Mouse (Mus musculus) frontal cortex, adult (tissue): ENCODE measurements at regions not wholly inside any gene's neighbourhood (a gene's known extent, or its start where the extent isn't known, plus 50 kb on each side); places are given as distances from the start of the nearest gene placed in this dataset.

Experiments used
- ATAC-seq: cut with Nextera tagmentation; 2 replicates; pipeline ENCODE4 v1.9.2; 2017; ENCODE audit warnings: mild to moderate bottlenecking, moderate library complexity, mixed read lengths; ENCODE audit not compliant: low TSS enrichment

DNA sequence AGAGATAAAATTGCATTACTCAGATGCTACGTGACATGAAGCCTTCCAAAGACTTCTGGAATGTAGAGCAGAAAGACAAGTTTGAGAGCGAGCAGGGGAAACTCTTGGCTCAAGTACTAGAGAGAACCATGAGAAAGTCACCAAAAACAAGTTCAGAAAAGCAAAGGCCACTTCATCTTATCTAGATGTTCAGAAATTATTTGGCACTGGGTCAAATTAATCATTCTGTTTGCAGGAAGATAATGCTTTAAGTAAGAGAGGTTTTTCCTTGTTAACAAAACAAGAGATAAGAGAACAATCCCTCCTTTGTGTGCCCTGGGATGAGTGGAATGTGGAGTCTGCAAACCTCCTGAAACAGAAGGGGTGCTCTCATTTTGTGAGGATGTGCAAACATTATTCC lies 565.6 kb upstream of the C030005K15Rik start:
- no peak for ATAC-seq

DNA sequence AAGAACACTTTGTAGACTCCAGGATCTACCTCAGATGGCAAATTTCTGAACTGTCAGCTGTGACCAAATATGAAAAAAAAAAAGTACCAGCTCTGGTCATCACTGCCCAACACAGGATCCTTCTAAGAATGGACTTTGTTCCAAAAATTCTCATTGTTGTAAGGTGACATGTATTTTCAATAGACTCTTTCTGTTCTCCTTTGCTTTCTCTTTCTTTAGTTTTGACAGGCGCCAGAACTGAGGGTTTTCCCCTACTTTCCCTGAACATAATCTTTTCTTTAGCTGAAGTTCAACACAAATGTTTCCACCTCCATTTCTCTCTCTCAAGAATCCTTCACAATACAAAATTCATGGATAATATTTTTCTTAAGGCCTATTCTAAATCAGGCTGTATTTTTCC lies 579.1 kb upstream of the C030005K15Rik start:
- no peak for ATAC-seq

DNA sequence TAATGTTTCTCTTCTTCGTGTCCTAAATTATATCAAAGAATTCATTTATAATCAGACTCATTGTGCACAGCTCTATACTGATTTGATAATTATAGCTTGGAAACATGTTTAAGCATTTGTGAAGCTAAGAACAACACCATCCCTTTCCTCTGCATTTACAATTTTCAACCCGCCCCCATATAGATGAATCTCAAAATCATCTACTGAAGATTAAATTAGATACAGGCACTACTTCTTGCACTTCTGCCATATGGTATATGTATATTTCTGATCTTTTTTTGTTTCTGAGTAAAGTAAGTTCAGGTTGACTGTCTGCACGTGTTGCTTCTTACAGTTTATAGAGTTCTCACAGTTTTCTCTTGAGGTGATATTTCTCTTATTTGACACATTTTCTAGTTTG lies 583.1 kb upstream of the C030005K15Rik start:
- ATAC-seq, result peak; percentile 93

DNA sequence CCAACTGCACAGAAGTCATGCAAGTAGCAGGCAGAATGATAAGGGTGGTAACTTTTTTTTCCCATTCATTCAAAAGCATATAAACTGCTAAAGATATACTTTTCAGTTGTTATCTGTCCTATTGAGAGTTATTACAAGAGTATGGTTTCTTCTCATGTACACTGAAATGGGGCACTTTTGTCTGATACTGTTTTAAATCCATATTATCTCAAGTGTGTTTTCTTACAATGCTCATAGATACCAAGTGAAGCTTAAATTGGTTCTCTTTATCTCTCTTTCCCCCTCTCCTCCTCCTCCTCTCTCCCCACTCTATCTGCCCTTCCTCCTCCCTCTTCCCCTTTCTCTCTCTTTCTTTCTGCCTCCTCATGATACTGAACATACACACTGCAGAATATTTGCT lies 584.8 kb upstream of the C030005K15Rik start:
- no peak for ATAC-seq

DNA sequence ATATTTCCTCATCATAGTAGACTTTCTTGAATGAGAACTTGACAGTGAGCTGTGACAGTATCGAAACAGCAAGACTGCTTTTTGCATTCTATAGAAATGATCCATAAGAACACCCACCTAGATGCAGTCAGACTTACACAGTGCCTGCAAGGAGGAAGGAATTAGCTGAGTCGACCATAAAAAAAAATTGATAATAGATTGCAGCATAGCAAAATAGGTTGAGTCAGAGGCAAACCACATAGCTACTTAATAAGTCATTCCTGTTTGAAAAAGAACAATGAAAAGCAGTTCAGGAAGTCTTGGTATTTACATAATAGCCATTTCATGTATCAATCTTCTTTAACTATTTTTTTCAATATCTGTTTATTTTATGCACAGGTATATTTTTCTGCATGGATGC lies 591.9 kb upstream of the C030005K15Rik start:
- no peak for ATAC-seq

DNA sequence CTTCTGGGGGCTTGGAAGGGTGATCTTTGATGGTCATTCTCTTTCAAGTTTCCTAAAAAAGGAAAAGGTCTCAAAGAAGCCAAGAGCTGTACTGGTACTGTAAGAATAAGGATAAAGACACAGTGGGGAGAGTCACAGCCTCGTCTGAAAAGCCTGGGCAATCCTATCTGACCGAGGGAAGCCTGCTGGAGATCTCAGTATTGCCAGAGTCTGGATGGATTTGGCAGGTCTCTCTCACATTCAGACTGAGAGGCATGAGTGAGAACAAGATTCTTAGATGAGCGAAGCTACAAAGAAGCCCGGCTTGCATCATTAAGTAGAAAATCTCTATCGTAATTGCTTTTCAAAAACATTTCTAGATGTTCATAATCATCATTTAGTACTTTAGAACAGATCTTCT lies 590.4 kb upstream of the Atp2b1 start:
- no peak for ATAC-seq

DNA sequence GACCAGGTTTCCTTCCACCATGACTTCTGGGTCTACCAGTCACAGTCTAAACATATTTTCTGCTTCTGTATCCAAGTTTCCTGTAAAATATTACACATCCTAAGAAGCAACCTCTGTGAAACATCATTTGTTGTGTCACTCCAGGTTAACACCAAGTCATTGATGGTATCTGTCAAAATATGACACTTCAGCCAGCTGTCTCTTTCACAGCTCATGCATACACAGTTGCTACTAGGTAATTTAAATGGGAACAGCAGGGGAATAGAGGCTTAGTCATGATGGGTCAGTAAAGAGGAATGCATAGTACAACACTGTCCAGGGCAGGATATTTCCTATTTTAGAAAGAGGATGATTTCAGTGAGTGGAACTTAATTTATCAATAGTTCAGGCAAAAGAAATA lies 589.6 kb upstream of the Atp2b1 start:
- ATAC-seq, result no peak

DNA sequence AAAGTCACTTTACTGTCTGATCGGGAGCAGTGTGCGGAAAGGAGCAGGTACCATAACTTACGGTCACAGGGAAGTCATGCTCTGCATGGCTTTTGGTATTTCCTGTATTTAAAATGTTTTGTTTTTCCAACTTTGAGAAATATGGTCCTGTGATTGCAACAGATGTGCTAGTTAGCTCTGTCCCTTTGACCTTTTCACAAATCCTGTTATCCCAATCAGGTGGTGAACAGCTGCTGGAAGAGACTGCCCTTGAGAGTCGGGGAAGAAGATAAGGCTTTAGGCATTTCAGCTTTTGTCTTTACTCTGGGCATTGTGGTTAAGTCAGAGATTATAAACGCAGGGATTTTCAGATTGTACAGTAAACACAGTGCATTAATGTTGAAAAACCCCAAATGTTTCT lies 588.5 kb upstream of the Atp2b1 start:
- ATAC-seq, result no peak

DNA sequence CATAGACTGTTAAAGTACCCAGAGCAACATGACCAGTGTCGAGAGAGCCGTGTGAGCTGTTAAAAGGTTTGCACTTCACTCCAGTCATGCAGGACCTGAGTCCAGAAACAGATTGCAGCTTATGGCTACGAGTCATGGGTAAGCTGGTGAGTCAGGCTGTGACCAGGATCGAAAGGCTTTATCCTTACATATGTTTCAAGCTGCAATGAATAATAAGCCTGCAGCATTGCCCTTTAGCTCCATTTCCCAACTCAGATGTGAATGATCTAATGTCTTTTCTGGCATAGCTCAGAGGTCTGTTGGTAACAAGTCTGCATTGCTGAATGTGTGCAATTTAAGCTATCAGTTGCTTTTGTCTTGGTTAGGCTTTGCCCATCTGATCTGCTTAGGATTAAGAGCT lies 581.5 kb upstream of the Atp2b1 start:
- no peak for ATAC-seq

DNA sequence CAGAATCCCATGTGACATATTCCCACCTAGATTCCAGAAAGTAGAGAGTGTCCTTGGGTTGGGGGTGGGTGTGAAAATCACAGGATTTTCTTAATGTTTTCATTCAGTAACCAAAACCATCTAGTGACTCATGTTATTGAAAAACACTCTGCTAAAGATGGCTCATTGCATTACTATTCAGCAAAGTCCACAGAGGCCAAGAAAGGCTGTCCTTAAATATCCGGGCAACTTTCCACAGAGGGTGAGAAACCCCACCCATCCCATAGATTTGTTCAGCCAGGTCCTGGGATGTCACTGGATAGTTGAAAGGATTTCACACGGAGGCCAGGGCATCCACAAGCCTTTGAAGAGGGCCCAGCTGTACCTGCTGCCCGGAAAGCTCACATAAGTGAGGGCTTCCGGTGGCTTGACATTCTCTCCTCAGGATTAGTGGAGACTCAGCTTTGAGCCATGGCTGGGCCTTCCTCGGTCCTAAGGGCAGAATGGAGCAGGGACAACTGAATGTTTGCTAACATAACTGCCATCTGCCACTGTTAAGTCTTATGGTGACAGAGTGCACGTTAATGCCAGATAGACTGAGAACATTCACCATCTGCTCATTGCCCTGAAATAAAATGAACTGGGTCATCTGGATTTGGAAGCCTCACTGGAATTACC lies 580.7 kb upstream of the Atp2b1 start:
- ATAC-seq, result no peak

DNA sequence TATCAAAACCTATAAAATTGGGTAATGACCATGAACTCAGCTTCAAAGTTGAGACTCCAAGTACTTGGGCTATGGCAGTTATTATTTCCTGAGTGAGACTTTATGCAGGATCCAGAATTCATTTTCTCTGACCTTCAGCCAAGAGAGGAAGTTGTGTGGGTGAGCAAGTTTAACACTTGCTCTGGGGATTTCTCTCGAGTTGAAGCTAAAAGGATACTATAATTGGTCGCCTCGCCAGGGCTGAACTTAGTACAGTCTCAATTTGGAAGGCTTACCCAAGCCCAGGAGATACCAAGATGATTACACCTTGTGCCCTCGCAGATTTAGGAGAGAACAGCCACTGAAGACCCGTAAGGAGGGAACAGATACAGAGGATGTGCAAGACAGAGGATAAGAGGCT lies 570.4 kb upstream of the Atp2b1 start:
- ATAC-seq, result peak; percentile 98

DNA sequence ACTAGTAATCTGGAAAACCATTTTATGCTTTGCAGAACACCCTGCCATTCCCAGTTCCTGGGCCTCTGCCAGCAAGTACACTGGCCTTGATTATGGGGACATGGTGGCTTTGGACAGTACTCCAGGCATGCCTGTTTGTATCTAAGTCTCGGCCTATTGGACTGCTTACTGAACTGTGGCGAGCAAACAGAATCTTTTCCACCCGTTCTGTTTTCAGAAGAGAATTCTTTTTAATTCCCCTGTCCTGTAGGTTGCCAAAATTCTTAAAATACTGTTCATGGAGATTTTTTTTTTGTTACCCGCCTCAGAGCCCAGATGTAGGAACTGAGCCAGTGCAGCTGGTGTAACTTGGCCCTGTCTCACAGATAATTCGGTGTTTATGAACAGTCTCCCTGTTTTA lies 564.7 kb upstream of the Atp2b1 start:
- ATAC-seq, result peak; percentile 92

DNA sequence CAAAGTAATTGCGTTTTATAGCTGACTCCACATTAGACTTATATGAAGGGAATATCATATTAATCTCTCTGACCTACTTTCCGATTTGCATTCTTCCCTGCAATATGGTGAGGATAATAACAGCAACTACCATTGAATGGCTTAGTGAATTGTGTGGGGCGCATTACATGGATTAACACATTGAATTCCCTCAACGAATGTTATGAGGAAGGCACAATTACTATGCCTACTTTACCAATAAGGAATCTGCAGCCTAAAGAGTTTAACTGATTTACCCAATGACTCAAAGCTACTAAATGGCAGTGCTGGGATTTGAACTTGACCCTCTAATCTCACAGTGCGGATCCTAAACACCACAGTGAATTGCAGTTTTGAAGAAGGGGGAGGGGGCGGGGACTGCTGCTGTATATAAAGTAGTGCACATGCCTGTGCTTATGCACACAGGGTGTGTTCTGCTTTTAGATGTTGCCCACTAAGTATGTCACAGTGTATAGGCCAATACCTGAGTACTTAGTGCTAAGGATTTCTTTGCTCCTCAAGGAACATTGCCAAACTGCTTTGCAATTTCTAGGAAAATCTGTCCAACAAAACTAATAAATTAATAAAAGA lies 563.8 kb upstream of the Atp2b1 start:
- ATAC-seq, result no peak

DNA sequence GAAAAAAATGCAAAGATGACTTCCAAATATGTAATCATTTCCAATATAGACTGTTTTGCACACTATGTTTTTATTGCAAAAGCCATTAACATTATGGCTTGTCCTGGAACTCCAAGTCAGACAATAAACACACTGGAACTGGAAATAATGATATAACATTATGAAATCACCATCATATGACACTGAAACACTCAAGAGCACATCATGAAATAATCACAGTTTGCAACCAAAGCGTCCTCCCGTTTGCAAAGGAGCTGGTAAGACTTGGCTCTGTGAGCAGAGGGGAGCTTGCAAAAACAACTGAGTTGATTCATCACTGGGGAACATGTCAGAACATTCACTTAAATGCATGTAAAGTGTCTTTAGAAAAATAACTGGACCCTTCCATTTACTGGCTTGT lies 562.1 kb upstream of the Atp2b1 start:
- no peak for ATAC-seq

DNA sequence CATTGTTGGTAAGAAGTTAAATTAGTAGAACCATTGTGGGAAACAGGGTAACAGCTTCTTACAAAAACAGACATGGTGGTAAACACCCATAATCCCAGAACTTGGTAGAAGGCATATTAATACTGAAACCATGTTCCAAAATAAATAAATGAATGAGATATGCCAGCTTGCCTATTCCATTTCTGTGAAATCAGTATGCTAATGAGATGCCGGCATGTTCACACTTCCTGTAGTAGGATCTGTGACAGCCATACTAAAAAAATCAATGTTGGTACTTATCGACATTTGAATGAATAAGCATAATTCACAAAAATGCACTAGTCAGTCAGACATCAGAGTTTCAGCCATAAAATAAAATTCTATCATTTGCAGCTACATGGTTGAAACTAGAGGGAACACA lies 559.7 kb upstream of the Atp2b1 start:
- peak; percentile 82 for ATAC-seq

DNA sequence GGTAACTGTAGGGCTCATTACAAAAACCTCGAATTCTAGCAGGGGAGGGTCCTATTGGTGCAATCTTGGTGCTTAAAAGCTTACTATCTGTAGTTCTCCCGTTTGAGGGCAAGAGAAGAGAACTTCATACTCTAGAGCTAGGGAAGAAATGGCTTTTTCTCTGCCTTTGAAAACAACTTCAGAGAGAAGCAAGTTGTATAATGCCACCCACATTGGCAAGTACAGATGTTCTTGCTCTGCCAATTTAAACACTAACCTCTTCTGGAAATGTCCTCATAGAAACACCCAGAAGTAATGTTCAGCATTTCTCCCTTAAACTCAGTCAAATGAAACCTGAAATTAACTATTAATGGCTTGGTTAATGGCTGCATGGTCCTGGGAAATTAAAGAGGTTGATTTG lies 549.6 kb upstream of the Atp2b1 start:
- peak; percentile 99 for ATAC-seq

DNA sequence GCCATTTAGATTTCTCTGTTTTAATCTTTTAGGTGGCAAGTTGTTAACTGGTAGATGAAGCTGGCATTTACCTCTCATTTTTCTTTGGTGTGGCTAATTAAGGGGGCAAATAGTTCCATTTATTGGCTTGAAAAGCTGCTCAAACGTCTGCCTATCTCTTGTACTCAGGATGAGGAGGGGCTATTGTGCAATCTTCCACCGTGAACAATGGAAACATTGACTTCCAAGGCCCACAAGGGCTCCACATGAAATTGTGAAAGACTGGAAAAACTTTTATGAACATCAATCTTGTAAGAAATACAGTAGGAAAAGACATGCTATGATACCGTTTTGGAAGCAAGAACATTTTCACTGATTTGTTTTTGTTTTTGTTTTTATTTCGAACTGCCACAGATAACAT lies 541.6 kb upstream of the Atp2b1 start:
- ATAC-seq, result no peak

DNA sequence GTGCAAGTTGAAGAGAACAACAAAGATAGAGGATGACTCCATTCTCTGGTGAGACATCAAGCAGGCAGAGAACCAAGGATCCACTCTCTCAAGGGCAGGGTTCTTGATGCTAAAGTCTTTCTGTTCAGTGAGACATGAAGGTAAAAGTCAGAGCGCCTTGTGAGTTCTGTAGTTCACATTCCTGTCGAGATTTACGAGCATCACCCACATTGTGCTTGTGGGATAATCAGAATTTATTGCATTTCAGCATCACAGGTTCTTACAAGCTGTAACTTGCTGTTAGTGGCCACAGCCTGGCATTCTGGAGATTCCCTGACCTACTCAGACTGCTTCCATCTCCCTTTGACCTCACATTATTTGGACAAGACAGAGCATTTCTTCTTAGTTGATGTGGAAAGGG lies 540.9 kb upstream of the Atp2b1 start:
- ATAC-seq, result no peak

DNA sequence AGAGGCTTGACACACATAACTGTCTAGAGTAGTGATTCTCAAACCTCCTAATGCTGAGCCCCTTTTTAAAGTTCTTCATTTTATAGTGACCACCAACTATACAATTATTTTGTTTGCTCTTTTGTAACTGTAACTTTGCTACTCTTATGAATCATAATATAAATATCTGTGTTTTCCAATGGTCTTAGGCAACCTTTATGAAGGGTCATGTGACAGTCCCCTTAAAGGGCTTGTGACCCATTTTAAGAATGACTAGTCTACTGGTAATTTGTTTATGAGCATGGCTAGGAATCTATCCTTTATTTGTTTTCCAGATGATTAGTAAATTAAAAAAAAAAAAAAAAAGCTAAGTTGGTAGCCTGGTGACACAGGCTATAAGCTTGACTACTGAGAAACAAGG lies 539.5 kb upstream of the Atp2b1 start:
- ATAC-seq, result no peak

DNA sequence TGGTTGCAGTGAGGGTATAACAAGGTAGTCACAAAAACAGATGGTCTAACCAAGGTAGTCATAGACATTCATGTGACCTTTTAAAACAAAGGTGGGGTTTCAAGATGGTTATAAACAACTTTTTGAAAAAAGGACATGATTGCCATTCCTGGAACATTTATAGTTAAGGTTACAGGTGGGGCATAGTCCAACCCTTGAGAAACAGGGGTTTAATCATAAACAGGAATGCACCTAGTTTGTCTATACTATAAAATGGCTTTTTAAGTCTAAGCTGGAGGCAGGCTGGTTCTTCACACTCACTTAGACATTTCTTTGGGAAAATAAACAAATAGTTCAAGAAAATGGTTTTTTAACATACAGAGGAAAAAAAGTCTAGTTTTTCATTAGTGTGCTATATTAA lies 525.7 kb upstream of the Atp2b1 start:
- no peak for ATAC-seq

DNA sequence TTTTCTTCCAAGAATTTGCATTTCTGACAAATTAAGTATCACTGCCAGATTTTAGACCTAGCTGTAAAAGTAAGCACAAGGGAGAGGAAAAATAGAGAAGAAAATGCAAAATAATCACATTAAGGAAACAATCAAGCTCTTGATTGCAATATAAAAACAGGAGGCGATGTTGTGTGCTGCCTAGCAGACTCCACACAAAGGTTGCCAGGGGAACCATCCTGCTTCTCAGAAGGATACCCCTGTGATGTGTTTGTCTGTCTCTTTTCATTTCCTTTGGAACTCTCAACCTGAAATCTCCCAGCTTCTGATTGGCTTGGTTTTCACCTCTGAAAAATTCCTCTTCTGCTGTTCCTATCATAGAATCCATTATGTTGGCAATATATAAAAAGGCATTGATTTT lies 514.3 kb upstream of the Atp2b1 start:
- peak; percentile 41; the same call in 1 of the 2 replicates for ATAC-seq

DNA sequence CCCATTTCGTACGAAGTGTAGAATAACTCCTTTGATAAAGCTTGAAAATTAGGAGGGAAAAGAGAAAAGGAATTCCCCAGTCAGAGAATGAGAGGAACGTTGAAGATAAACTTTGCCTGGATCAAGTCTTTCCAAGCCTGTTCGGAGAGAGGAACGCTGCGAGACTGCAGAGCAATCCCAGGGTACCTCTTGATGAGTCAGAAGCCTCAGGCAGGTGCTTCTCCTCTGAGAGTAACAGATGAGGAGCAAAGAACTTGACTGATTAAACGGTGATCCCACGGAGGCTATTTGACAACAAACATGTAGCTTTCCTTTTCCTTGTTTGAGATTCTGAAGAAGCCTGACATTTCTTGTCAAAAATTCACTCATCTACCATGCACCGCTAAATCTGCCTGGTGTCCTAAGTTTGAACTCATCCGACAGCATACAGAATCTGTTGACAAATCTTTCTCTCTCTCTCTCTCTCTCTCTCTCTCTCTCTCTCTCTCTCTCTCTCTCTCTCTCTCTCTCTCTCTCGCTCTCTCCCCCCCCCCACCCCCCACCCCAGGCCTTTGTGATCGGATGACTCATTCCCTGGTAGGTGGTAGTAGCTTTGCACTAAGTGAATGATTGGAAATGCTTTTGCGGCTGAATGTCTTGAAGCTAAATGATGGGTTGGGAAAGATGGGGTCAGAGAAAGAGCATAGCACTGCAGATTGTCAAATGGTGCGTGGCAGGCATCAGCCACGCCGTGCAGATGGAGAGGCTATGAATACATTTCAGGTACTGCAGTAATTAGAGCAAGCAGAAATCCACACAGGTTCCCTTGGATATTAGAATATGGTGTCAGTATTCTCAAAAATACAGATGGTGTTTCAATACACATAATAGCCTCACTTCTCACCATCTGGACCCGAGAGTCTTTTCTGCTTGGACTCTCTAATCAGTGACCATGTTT lies 496.1 kb upstream of the Atp2b1 start:
- ATAC-seq, result peak; percentile 93

DNA sequence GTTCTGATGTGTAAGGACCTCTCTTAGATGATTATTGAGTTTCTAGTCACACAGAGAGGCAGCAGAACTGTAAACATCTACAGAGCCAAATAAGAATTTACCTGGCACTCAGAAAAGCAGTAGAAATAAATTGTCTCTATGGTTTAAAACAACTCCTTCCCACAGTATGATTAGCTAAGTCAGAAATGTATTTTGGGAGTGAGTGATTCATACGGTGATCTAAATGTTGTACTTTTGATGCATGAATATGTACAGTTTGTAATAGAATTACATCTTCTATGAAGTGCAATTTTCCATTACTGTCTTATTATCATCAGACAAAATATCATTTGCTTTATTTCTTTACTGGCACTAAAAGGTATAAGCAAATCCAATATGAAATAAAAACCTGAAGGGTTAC lies 489.8 kb upstream of the Atp2b1 start:
- peak; percentile 95 for ATAC-seq
